Mouse (Mus musculus) stomach, embryonic 14.5 days (tissue): ENCODE results near the gene Fsip1. TPM values are rescaled to one million over a fixed set of nuclear protein-coding genes. Genes with fewer than 3 reads are reported as not detected.
A peak's percentile ranks its signal among the peaks of the same experiment; 100 is the strongest.

Source experiments
- ATAC-seq: fragments of 200-750 bp; cut with Nextera tagmentation; 2 replicates; pipeline ENCODE4 v1.8.0; 2017; ENCODE audit warnings: low read depth, moderate TSS enrichment; ENCODE audit not compliant: insufficient number of reproducible peaks, insufficient read depth, low FRiP score
- H3K27ac ChIP-seq: fragments of 300-500 bp; sonication (generic); 2 replicates; pipeline ENCODE4 v1.5.1; 2014; ENCODE audit warnings: mild to moderate bottlenecking, low read length, moderate library complexity, mixed read lengths
- H3K27me3 ChIP-seq: fragments of 300-500 bp; sonication (generic); 2 replicates; pipeline ENCODE4 v1.6.1; 2014; ENCODE audit warnings: low read length, control low read depth, mixed read lengths; ENCODE audit not compliant: control insufficient read depth, insufficient read depth
- H3K36me3 ChIP-seq: fragments of 300-500 bp; sonication (generic); 2 replicates; pipeline ENCODE4 v1.6.1; 2014; ENCODE audit warnings: mild to moderate bottlenecking, control low read depth, low read length, moderate library complexity, mixed read lengths; ENCODE audit not compliant: control insufficient read depth, insufficient read depth
- H3K4me1 ChIP-seq: fragments of 300-500 bp; sonication (generic); 2 replicates; pipeline ENCODE4 v1.6.1; 2014; ENCODE audit warnings: low read length, control low read depth, mixed read lengths; ENCODE audit not compliant: control insufficient read depth, insufficient read depth
- H3K4me2 ChIP-seq: fragments of 300-500 bp; sonication (generic); replicated peaks from 2 replicates; pipeline ENCODE4 v1.6.1; 2014; ENCODE audit warnings: low read depth, low read length, control low read depth
- H3K4me3 ChIP-seq: fragments of 300-500 bp; sonication (generic); 2 replicates; pipeline ENCODE4 v1.5.1; 2014; ENCODE audit warnings: low read depth, low read length, control low read depth
- H3K9ac ChIP-seq: fragments of 300-500 bp; sonication (generic); replicated peaks from 2 replicates; pipeline ENCODE4 v1.6.1; 2014; ENCODE audit warnings: low read depth, mild to moderate bottlenecking, control low read depth, low read length, moderate library complexity, mixed read lengths
- H3K9me3 ChIP-seq: fragments of 300-500 bp; sonication (generic); 2 replicates; pipeline ENCODE4 v1.6.1; 2016; ENCODE audit warnings: low read depth, low read length, control low read depth; ENCODE audit not compliant: control insufficient read depth
- WGBS: fragments of 180-500 bp; shearing (Covaris S2); extraction: QIAGEN DNeasy Blood & Tissue Kit; methylation state at CpG from one replicate; pipeline ENCODE4 v1.1.7; 2014; 5-methylcytosine and 5-hydroxymethylcytosine counted together
- polyA plus RNA-seq: library from polyadenylated mRNA; unstranded; fragments of >200 nt; fragmentation: Nextera tagmentation; extraction: Ambion mirVana; gene quantifications from 2 replicates; pipeline ENCODE4 v1.2.1, GENCODE M21; 2014

Gene Fsip1
- polyA plus RNA-seq, 1 experiment from 2014 or later: 0.43 TPM

GRCm38 (mm10) chr2:118110225-118110915, 146.4 kb downstream of the Fsip1 start:
- peaks cover 9% of the 10 kb centered on the region; the same call in 1 of the 2 replicates for H3K36me3 ChIP-seq
- peak overlapping the region; percentile 22; the same call in 1 of the 2 replicates for H3K9ac ChIP-seq
- 0 out of 2 replicates have a peak, but pooled peaks cover 2% of the 10 kb centered on the region for H3K4me1 ChIP-seq
- peak overlapping the region; percentile 87 for H3K4me2 ChIP-seq
- no peaks in the 10 kb centered on the region for H3K9me3 ChIP-seq
- 24% methylated on average over 17 of the region's 17 CpGs for WGBS
- peak overlapping the region; percentile 52; the same call in 1 of the 2 replicates for H3K27ac ChIP-seq
- peak; percentile 14; the same call in 1 of the 2 replicates for ATAC-seq
- peak overlapping the region; percentile 66; the same call in 1 of the 2 replicates for H3K4me3 ChIP-seq
- H3K27me3 ChIP-seq: no peaks in the 10 kb centered on the region

- WGBS: 70% methylated on average over 4 of the region's 4 CpGs
- no peaks in the 10 kb centered on the region for H3K36me3 ChIP-seq
- H3K4me1 ChIP-seq: no peaks in the 10 kb centered on the region
- no peaks in the 10 kb centered on the region for H3K27me3 ChIP-seq
- H3K27ac ChIP-seq: no peak overlapping the region
- no peak overlapping the region for H3K4me2 ChIP-seq
- no peak for ATAC-seq
- H3K9ac ChIP-seq: no peak overlapping the region
- no peaks in the 10 kb centered on the region; the same call in 1 of the 2 replicates for H3K9me3 ChIP-seq
- no peak overlapping the region for H3K4me3 ChIP-seq
Observed at GRCm38 (mm10) chr2:118102169-118102568, 154.6 kb downstream of the Fsip1 start.

GRCm38 (mm10) chr2:118099104-118099503, 157.7 kb downstream of the Fsip1 start:
- WGBS: 75% methylated on average over 4 of the region's 4 CpGs
- Histone ChIP-seq H3K36me3 (no peaks in the 10 kb centered on the region), H3K4me2 (no peak overlapping the region), H3K27me3 (no peaks in the 10 kb centered on the region), H3K27ac (no peak overlapping the region), H3K4me1 (no peaks in the 10 kb centered on the region), H3K4me3 (no peak overlapping the region), H3K9ac (no peak overlapping the region), H3K9me3 (no peaks in the 10 kb centered on the region; the same call in 1 of the 2 replicates)
- no peak for ATAC-seq

- Histone ChIP-seq H3K36me3 (no peaks in the 10 kb centered on the region), H3K4me2 (no peak overlapping the region), H3K9ac (no peak overlapping the region), H3K4me1 (no peaks in the 10 kb centered on the region), H3K27ac (no peak overlapping the region), H3K27me3 (no peaks in the 10 kb centered on the region), H3K4me3 (no peak overlapping the region), H3K9me3 (no peaks in the 10 kb centered on the region)
- 87% methylated on average over 5 of the region's 5 CpGs for WGBS
- no peak for ATAC-seq
Observed at GRCm38 (mm10) chr2:118091226-118091625, 165.5 kb downstream of the Fsip1 start.

- Histone ChIP-seq H3K9me3 (no peaks in the 10 kb centered on the region), H3K4me1 (no peaks in the 10 kb centered on the region)
- no peak for ATAC-seq
Observed at GRCm38 (mm10) chr2:118087044-118087726, 169.6 kb downstream of the Fsip1 start.

GRCm38 (mm10) chr2:118085647-118086046, 171.1 kb downstream of the Fsip1 start:
- no peak for ATAC-seq
- Histone ChIP-seq H3K4me2 (no peak overlapping the region), H3K4me1 (no peaks in the 10 kb centered on the region), H3K36me3 (no peaks in the 10 kb centered on the region), H3K4me3 (no peak overlapping the region), H3K27ac (no peak overlapping the region), H3K9me3 (no peaks in the 10 kb centered on the region), H3K27me3 (no peaks in the 10 kb centered on the region), H3K9ac (no peak overlapping the region)
- 90% methylated on average over 2 of the region's 2 CpGs for WGBS

More at GRCm38 (mm10) chr2:118087044-118087726, 169.6 kb downstream of the Fsip1 start:
- 79% methylated on average over 10 of the region's 10 CpGs for WGBS
- Histone ChIP-seq H3K36me3 (no peaks in the 10 kb centered on the region), H3K4me3 (no peak overlapping the region), H3K4me2 (no peak overlapping the region), H3K9ac (no peak overlapping the region), H3K27ac (no peak overlapping the region), H3K27me3 (no peaks in the 10 kb centered on the region)

- Histone ChIP-seq H3K27ac (no peak overlapping the region), H3K4me2 (no peak overlapping the region), H3K9me3 (no peaks in the 10 kb centered on the region), H3K36me3 (no peaks in the 10 kb centered on the region), H3K4me3 (no peak overlapping the region), H3K4me1 (no peaks in the 10 kb centered on the region), H3K9ac (no peak overlapping the region), H3K27me3 (no peaks in the 10 kb centered on the region)
- no peak for ATAC-seq
- WGBS: 62% methylated on average over 3 of the region's 3 CpGs
Observed at GRCm38 (mm10) chr2:118084693-118085092, 172.1 kb downstream of the Fsip1 start.

GRCm38 (mm10) chr2:118083652-118084051, 173.1 kb downstream of the Fsip1 start:
- Histone ChIP-seq H3K4me2 (no peak overlapping the region), H3K9me3 (no peaks in the 10 kb centered on the region), H3K27me3 (no peaks in the 10 kb centered on the region), H3K36me3 (no peaks in the 10 kb centered on the region), H3K9ac (no peak overlapping the region), H3K4me1 (no peaks in the 10 kb centered on the region), H3K27ac (no peak overlapping the region), H3K4me3 (no peak overlapping the region)
- WGBS: 83% methylated on average over 6 of the region's 6 CpGs
- no peak for ATAC-seq
